Mouse (Mus musculus) intestine, embryonic 15.5 days (tissue): ENCODE data around the gene Ccl24. TPM values are rescaled to one million over a fixed set of nuclear protein-coding genes. Genes with fewer than 3 reads are reported as not detected.
A peak's percentile ranks its signal among the peaks of the same experiment; 100 is the strongest.

Source experiments
- ATAC-seq: fragments of 200-750 bp; cut with Nextera tagmentation; 2 replicates; pipeline ENCODE4 v1.8.0; 2017; ENCODE audit warnings: moderate TSS enrichment, moderate library complexity
- H3K27ac ChIP-seq: fragments of 300-500 bp; sonication (generic); 2 replicates; pipeline ENCODE4 v1.5.1; 2015; ENCODE audit warnings: mild to moderate bottlenecking, inconsistent platforms
- H3K27me3 ChIP-seq: fragments of 300-500 bp; sonication (generic); replicated peaks from 2 replicates; pipeline ENCODE4 v1.6.1; 2015; ENCODE audit warnings: inconsistent platforms
- H3K36me3 ChIP-seq: fragments of 300-500 bp; sonication (generic); 2 replicates; pipeline ENCODE4 v1.6.1; 2015; ENCODE audit warnings: inconsistent platforms
- H3K4me1 ChIP-seq: fragments of 300-500 bp; sonication (generic); replicated peaks from 2 replicates; pipeline ENCODE4 v1.6.1; 2015; ENCODE audit warnings: inconsistent platforms
- H3K4me2 ChIP-seq: fragments of 300-500 bp; sonication (generic); replicated peaks from 2 replicates; pipeline ENCODE4 v1.6.1; 2015; ENCODE audit warnings: mild to moderate bottlenecking, inconsistent platforms
- H3K4me3 ChIP-seq: fragments of 300-500 bp; sonication (generic); replicated peaks from 2 replicates; pipeline ENCODE4 v1.5.1; 2015; ENCODE audit warnings: inconsistent platforms
- H3K9ac ChIP-seq: fragments of 300-500 bp; sonication (generic); 2 replicates; pipeline ENCODE4 v1.6.1; 2015; ENCODE audit warnings: inconsistent platforms
- H3K9me3 ChIP-seq: fragments of 300-500 bp; sonication (generic); 2 replicates; pipeline ENCODE4 v1.6.1; 2016; ENCODE audit warnings: inconsistent platforms
- WGBS: fragments of 180-500 bp; shearing (Covaris S2); methylation state at CpG from one replicate; pipeline ENCODE4 v1.1.7; 2015; 5-methylcytosine and 5-hydroxymethylcytosine counted together
- polyA plus RNA-seq: library from polyadenylated mRNA; unstranded; fragments of >200 nt; fragmentation: Nextera tagmentation; extraction: Ambion mirVana; gene quantifications from 2 replicates; pipeline ENCODE4 v1.2.1, GENCODE M21; 2015

Gene Ccl24
- polyA plus RNA-seq, 1 experiment from 2014 or later: 22.5 TPM

GRCm38 (mm10) chr5:135576055-135576454 lies 3.2 kb upstream of the Ccl24 start:
- no peaks in the 10 kb centered on the region for H3K27me3 ChIP-seq
- H3K4me3 ChIP-seq: no peak overlapping the region
- WGBS: 63% methylated on average over 4 of the region's 4 CpGs
- H3K36me3 ChIP-seq: no peaks in the 10 kb centered on the region
- H3K4me1 ChIP-seq: no peaks in the 10 kb centered on the region
- no peak overlapping the region for H3K4me2 ChIP-seq
- H3K27ac ChIP-seq: no peak overlapping the region
- no peak overlapping the region for H3K9ac ChIP-seq
- ATAC-seq: no peak
- H3K9me3 ChIP-seq: no peaks in the 10 kb centered on the region

- Histone ChIP-seq H3K36me3 (no peaks in the 10 kb centered on the region), H3K4me1 (no peaks in the 10 kb centered on the region), H3K9me3 (no peaks in the 10 kb centered on the region), H3K27me3 (no peaks in the 10 kb centered on the region), H3K9ac (no peak overlapping the region), H3K4me3 (no peak overlapping the region), H3K4me2 (no peak overlapping the region), H3K27ac (no peak overlapping the region)
- 70% methylated on average over 6 of the region's 6 CpGs for WGBS
- no peak for ATAC-seq
Observed at GRCm38 (mm10) chr5:135568698-135569097, 4.2 kb downstream of the Ccl24 start.

- H3K9ac ChIP-seq: no peak overlapping the region
- H3K4me1 ChIP-seq: no peaks in the 10 kb centered on the region
- WGBS: 81% methylated on average over 6 of the region's 6 CpGs
- H3K4me2 ChIP-seq: no peak overlapping the region
- ATAC-seq: no peak
- H3K27me3 ChIP-seq: no peaks in the 10 kb centered on the region
- no peak overlapping the region for H3K4me3 ChIP-seq
- no peak overlapping the region for H3K27ac ChIP-seq
- H3K9me3 ChIP-seq: no peaks in the 10 kb centered on the region
- no peaks in the 10 kb centered on the region for H3K36me3 ChIP-seq
Observed at GRCm38 (mm10) chr5:135567556-135568265, 5.1 kb downstream of the Ccl24 start.

GRCm38 (mm10) chr5:135563469-135563868 lies 9.4 kb downstream of the Ccl24 start, which contains the start of gene Ccl26:
Gene Ccl26, minus strand, starts transcription at chr5:135563569.
- no peak within 1 kb of the TSS for H3K9ac ChIP-seq
- H3K9me3 ChIP-seq: no peaks in the 10 kb centered on the region
- no peaks in the 10 kb centered on the region for H3K4me1 ChIP-seq
- no peak within 1 kb of the TSS for H3K4me2 ChIP-seq
- H3K36me3 ChIP-seq: no peaks in the 10 kb centered on the region
- no peak within 1 kb of the TSS for H3K4me3 ChIP-seq
- ATAC-seq: no peak
- WGBS: 91% methylated on average over 3 of the region's 3 CpGs
- no peaks in the 10 kb centered on the region for H3K27me3 ChIP-seq
- H3K27ac ChIP-seq: no peak within 1 kb of the TSS

GRCm38 (mm10) chr5:135557671-135558070 lies 15.2 kb downstream of the Ccl24 start:
- Histone ChIP-seq H3K4me2 (no peak overlapping the region), H3K27me3 (no peaks in the 10 kb centered on the region), H3K36me3 (no peaks in the 10 kb centered on the region), H3K27ac (no peak overlapping the region), H3K4me1 (no peaks in the 10 kb centered on the region), H3K9ac (no peak overlapping the region), H3K4me3 (no peak overlapping the region), H3K9me3 (no peaks in the 10 kb centered on the region)
- 62% methylated on average over 3 of the region's 3 CpGs for WGBS
- no peak for ATAC-seq

- Histone ChIP-seq H3K27me3 (no peaks in the 10 kb centered on the region), H3K36me3 (no peaks in the 10 kb centered on the region), H3K4me2 (no peak overlapping the region), H3K4me3 (no peak overlapping the region), H3K4me1 (no peaks in the 10 kb centered on the region), H3K9ac (no peak overlapping the region), H3K27ac (no peak overlapping the region), H3K9me3 (no peaks in the 10 kb centered on the region)
- ATAC-seq: peak; percentile 34; the same call in 1 of the 2 replicates
- 33% methylated on average over 4 of the region's 4 CpGs for WGBS
Observed at GRCm38 (mm10) chr5:135557051-135557450, 15.8 kb downstream of the Ccl24 start.

GRCm38 (mm10) chr5:135556259-135556658 lies 16.6 kb downstream of the Ccl24 start:
- H3K4me1 ChIP-seq: no peaks in the 10 kb centered on the region
- whole genome bisulfite sequencing: 76% methylated on average over 3 of the region's 4 CpGs
- no peaks in the 10 kb centered on the region for H3K9me3 ChIP-seq
- H3K9ac ChIP-seq: no peak overlapping the region
- no peak overlapping the region for H3K4me2 ChIP-seq
- no peak overlapping the region for H3K4me3 ChIP-seq
- no peaks in the 10 kb centered on the region for H3K27me3 ChIP-seq
- ATAC-seq: no peak
- no peak overlapping the region for H3K27ac ChIP-seq
- no peaks in the 10 kb centered on the region for H3K36me3 ChIP-seq

GRCm38 (mm10) chr5:135551591-135551990 lies 21.3 kb downstream of the Ccl24 start:
- 72% methylated on average over 3 of the region's 3 CpGs for WGBS
- no peak overlapping the region for H3K4me3 ChIP-seq
- H3K27ac ChIP-seq: no peak overlapping the region
- H3K4me1 ChIP-seq: no peaks in the 10 kb centered on the region
- no peaks in the 10 kb centered on the region for H3K36me3 ChIP-seq
- no peak for ATAC-seq
- H3K9ac ChIP-seq: no peak overlapping the region
- H3K27me3 ChIP-seq: no peaks in the 10 kb centered on the region
- no peaks in the 10 kb centered on the region for H3K9me3 ChIP-seq
- H3K4me2 ChIP-seq: no peak overlapping the region

- ATAC-seq: no peak
- H3K4me3 ChIP-seq: no peak overlapping the region
- no peaks in the 10 kb centered on the region for H3K4me1 ChIP-seq
- no peaks in the 10 kb centered on the region for H3K9me3 ChIP-seq
- no peaks in the 10 kb centered on the region for H3K27me3 ChIP-seq
- 27% methylated on average over 3 of the region's 3 CpGs for WGBS
- no peaks in the 10 kb centered on the region for H3K36me3 ChIP-seq
- no peak overlapping the region for H3K27ac ChIP-seq
- no peak overlapping the region for H3K9ac ChIP-seq
- no peak overlapping the region for H3K4me2 ChIP-seq
Observed at GRCm38 (mm10) chr5:135550910-135551309, 21.9 kb downstream of the Ccl24 start.

GRCm38 (mm10) chr5:135547990-135548389 lies 24.9 kb downstream of the Ccl24 start:
- no peak for ATAC-seq
- H3K4me3 ChIP-seq: no peak overlapping the region

GRCm38 (mm10) chr5:135544865-135545797 lies 27.7 kb downstream of the Ccl24 start, which contains the start of gene Hip1:
Gene Hip1, minus strand, starts transcription at chr5:135545120.
- H3K27me3 ChIP-seq: no peaks in the 10 kb centered on the region
- peak within 1 kb of the TSS; percentile 68 for H3K4me3 ChIP-seq
- no peaks in the 10 kb centered on the region for H3K36me3 ChIP-seq
- peak within 1 kb of the TSS; percentile 93 for H3K4me2 ChIP-seq
- ATAC-seq: peak; percentile 99
- H3K4me1 ChIP-seq: peaks cover 8% of the 10 kb centered on the region
- H3K9ac ChIP-seq: peak within 1 kb of the TSS; percentile 62
- H3K9me3 ChIP-seq: no peaks in the 10 kb centered on the region
- H3K27ac ChIP-seq: peak within 1 kb of the TSS; percentile 49; the same call in 1 of the 2 replicates
- WGBS: under 1% methylated on average over 46 of the region's 46 CpGs

More at GRCm38 (mm10) chr5:135547990-135548389, 24.9 kb downstream of the Ccl24 start:
- H3K36me3 ChIP-seq: no peaks in the 10 kb centered on the region
- H3K9me3 ChIP-seq: no peaks in the 10 kb centered on the region
- H3K9ac ChIP-seq: no peak overlapping the region
- no peaks in the 10 kb centered on the region for H3K27me3 ChIP-seq
- H3K27ac ChIP-seq: no peak overlapping the region
- H3K4me1 ChIP-seq: peaks cover 8% of the 10 kb centered on the region
- WGBS: 49% methylated on average over 2 of the region's 2 CpGs
- no peak overlapping the region for H3K4me2 ChIP-seq

- ATAC-seq: no peak
- 0 out of 2 replicates have a peak overlapping the region, but pooled peaks have one; percentile 17 for H3K27ac ChIP-seq
- peak overlapping the region; percentile 62 for H3K9ac ChIP-seq
- no peaks in the 10 kb centered on the region for H3K9me3 ChIP-seq
- H3K27me3 ChIP-seq: no peaks in the 10 kb centered on the region
- 4% methylated on average over 15 of the region's 15 CpGs for WGBS
- peak overlapping the region; percentile 93 for H3K4me2 ChIP-seq
- no peaks in the 10 kb centered on the region for H3K36me3 ChIP-seq
- peaks cover 8% of the 10 kb centered on the region for H3K4me1 ChIP-seq
- peak overlapping the region; percentile 68 for H3K4me3 ChIP-seq
Observed at GRCm38 (mm10) chr5:135544032-135544558, 28.8 kb downstream of the Ccl24 start.
